Mouse (Mus musculus) limb, embryonic 12.5 days (tissue): ENCODE measurements around the gene Pin1rt1. TPM values are rescaled to one million over a fixed set of nuclear protein-coding genes. Genes with fewer than 3 reads are reported as not detected.

Experiments used
- ATAC-seq: fragments of 200-750 bp; cut with Nextera tagmentation; 2 replicates; pipeline ENCODE4 v1.8.0; 2017; ENCODE audit warnings: low read depth, moderate TSS enrichment; ENCODE audit not compliant: insufficient number of reproducible peaks, insufficient read depth, low FRiP score, low TSS enrichment
- H3K27ac ChIP-seq: fragments of 300-500 bp; sonication (generic); 2 replicates; pipeline ENCODE4 v1.5.1; 2016; ENCODE audit warnings: mild to moderate bottlenecking, moderate library complexity
- H3K27me3 ChIP-seq: fragments of 300-500 bp; sonication (generic); 2 replicates; pipeline ENCODE4 v1.6.1; 2016; ENCODE audit warnings: mild to moderate bottlenecking, moderate library complexity
- H3K36me3 ChIP-seq: fragments of 300-500 bp; sonication (generic); 2 replicates; pipeline ENCODE4 v1.6.1; 2016; ENCODE audit warnings: mild to moderate bottlenecking, moderate library complexity
- H3K4me1 ChIP-seq: fragments of 300-500 bp; sonication (generic); replicated peaks from 2 replicates; pipeline ENCODE4 v1.6.1; 2016
- H3K4me2 ChIP-seq: fragments of 300-500 bp; sonication (generic); 2 replicates; pipeline ENCODE4 v1.6.1; 2016; ENCODE audit warnings: mild to moderate bottlenecking, moderate library complexity
- H3K4me3 ChIP-seq: fragments of 300-500 bp; sonication (generic); replicated peaks from 2 replicates; pipeline ENCODE4 v1.5.1; 2016; ENCODE audit warnings: mild to moderate bottlenecking
- H3K9ac ChIP-seq: fragments of 300-500 bp; sonication (generic); replicated peaks from 2 replicates; pipeline ENCODE4 v1.6.1; 2016; ENCODE audit warnings: mild to moderate bottlenecking, moderate library complexity
- H3K9me3 ChIP-seq: fragments of 300-500 bp; sonication (generic); 2 replicates; pipeline ENCODE4 v1.6.1; 2016; ENCODE audit warnings: mild to moderate bottlenecking, moderate library complexity
- WGBS: fragments of 180-500 bp; shearing (Covaris S2); methylation state at CpG from one replicate; pipeline ENCODE4 v1.1.7; 2016; 5-methylcytosine and 5-hydroxymethylcytosine counted together
- polyA plus RNA-seq: library from polyadenylated mRNA; unstranded; fragments of >200 nt; fragmentation: Nextera tagmentation; extraction: Ambion mirVana; gene quantifications from 2 replicates; pipeline ENCODE4 v1.2.1, GENCODE M21; 2016

Gene Pin1rt1
- polyA plus RNA-seq, 1 experiment from 2014 or later, result not detected

- Histone ChIP-seq H3K9me3 (no peaks in the 10 kb centered on the region), H3K4me1 (no peaks in the 10 kb centered on the region), H3K36me3 (peaks cover 27% of the 10 kb centered on the region), H3K27ac (no peak overlapping the region), H3K9ac (no peak overlapping the region), H3K27me3 (no peaks in the 10 kb centered on the region), H3K4me2 (no peak overlapping the region), H3K4me3 (no peak overlapping the region)
- no peak for ATAC-seq
- WGBS, result 81% methylated on average over 3 of the region's 3 CpGs
Measured at GRCm38 (mm10) chr2:104687261-104687660, 28.9 kb downstream of the Pin1rt1 start.

DNA sequence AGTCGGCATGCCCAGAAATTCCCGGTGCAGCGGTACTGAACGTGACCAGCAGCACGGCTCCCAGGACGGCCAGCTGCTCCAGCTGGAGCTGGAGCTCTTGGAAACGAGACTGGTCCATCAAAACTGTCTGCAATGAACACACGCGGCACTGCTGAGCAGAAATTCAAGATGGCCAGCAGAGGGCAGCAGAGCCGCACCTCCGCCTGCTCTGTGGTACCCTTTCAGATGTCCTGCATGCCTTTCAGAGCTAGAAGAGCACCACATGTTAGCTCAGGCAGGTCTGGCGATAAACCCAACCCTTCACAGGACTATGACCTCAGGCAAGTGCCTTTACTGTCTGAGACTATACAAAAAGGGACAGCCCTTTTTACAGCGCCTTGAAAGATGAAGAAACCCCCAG is 30.8 kb downstream of the Pin1rt1 start:
- ATAC-seq, result peak; percentile 85
- Histone ChIP-seq H3K4me1 (peaks cover under 1% of the 10 kb centered on the region; the same call in 1 of the 2 replicates), H3K4me3 (no peak overlapping the region), H3K9me3 (no peaks in the 10 kb centered on the region), H3K27me3 (no peaks in the 10 kb centered on the region), H3K27ac (no peak overlapping the region), H3K4me2 (no peak overlapping the region), H3K36me3 (peaks cover 43% of the 10 kb centered on the region), H3K9ac (no peak overlapping the region)
- 7% methylated on average over 13 of the region's 13 CpGs for WGBS

DNA sequence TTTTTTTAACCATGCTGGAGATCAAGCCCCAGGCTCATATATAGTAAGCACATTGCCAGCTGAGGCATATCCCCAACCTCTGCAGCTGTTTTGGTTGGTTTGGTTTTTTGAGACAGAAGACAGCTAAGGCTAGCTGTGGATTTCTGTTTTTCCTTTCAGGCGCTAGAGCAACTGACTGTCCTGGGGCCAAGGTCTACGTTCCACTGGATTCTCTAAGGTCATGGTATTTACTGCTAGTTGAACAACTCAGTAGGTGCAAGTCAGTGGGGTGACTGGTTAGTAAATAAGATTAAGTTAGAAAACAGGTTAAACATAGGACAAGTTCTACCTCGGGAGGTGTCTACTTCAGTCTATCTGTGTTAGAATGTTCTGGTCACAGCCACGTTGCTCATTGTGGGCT is 31.4 kb downstream of the Pin1rt1 start:
- WGBS, result 84% methylated on average over 4 of the region's 4 CpGs
- no peak for ATAC-seq

DNA sequence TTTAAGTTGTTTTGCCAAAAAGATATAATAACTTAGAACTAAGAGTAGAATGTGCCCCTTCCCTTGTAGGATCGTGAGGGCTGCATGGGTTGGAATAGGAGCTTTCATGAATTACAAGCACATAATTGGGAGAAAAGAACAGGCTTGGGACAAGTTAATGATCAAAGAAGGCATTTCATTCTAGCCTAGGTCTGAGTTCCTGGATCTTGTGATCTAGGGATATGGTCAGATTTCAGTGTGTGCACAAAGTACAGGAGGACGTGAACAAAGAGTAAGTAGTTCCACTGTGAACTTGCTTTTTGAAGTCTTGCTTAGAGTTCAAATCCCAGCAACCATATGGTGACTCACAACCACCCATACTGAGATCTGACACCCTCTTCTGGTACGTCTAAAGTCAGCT is 38.9 kb downstream of the Pin1rt1 start:
- ATAC-seq, result no peak
- no peaks in the 10 kb centered on the region for H3K9me3 ChIP-seq
- no peak overlapping the region for H3K9ac ChIP-seq
- peaks cover 4% of the 10 kb centered on the region; the same call in 1 of the 2 replicates for H3K4me1 ChIP-seq
- no peak overlapping the region for H3K4me2 ChIP-seq
- peaks cover 26% of the 10 kb centered on the region for H3K36me3 ChIP-seq
- H3K27me3 ChIP-seq, result no peaks in the 10 kb centered on the region
- WGBS, result 75% methylated on average over 3 of the region's 3 CpGs
- H3K4me3 ChIP-seq, result no peak overlapping the region
- H3K27ac ChIP-seq, result no peak overlapping the region

More for the DNA sequence above, 31.4 kb downstream of the Pin1rt1 start:
- Histone ChIP-seq H3K9me3 (no peaks in the 10 kb centered on the region), H3K4me3 (no peak overlapping the region), H3K4me1 (peaks cover 4% of the 10 kb centered on the region; the same call in 1 of the 2 replicates), H3K27ac (no peak overlapping the region), H3K36me3 (peaks cover 43% of the 10 kb centered on the region), H3K27me3 (no peaks in the 10 kb centered on the region), H3K4me2 (no peak overlapping the region), H3K9ac (no peak overlapping the region)

- no peak for ATAC-seq
- no peaks in the 10 kb centered on the region for H3K9me3 ChIP-seq
- no peak overlapping the region for H3K4me2 ChIP-seq
- no peak overlapping the region for H3K9ac ChIP-seq
- no peak overlapping the region for H3K4me3 ChIP-seq
- no peaks in the 10 kb centered on the region for H3K27me3 ChIP-seq
- no peaks in the 10 kb centered on the region for H3K4me1 ChIP-seq
- H3K36me3 ChIP-seq, result peaks cover 10% of the 10 kb centered on the region; the same call in 1 of the 2 replicates
- H3K27ac ChIP-seq, result no peak overlapping the region
Measured at GRCm38 (mm10) chr2:104671724-104672123, 44.5 kb downstream of the Pin1rt1 start.

DNA sequence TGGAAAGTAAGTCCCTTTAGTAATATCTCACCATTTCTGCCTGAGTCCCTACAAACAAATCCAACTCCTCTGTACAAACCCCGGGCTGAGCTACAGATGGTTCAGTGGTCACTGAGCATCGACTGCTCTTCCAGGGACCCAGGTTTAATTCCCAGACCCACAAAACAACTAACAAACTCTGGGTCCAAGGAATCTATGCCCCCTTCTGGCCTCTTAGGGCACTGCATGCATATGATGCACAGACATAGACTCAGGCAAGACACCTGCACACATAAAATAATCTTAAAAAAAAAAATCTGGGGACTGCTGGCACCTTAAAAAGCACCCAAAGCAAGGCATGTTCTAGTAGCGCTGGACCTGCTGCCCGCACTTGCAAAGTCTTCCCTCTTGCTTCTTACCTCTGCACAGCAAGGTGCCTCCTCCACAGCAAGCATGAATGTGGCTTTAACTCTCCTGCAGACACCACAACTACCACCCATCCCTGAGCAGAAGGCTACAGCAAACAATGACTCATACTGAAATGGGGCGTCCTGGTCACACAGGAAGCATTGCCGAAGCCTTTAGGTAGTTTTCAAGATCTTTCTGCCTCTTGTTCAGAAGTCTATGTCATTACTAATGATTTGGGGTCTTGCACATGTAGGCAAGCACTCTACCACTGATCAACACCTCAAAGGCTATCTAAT is 46.9 kb downstream of the Pin1rt1 start:
- Histone ChIP-seq H3K4me1 (no peaks in the 10 kb centered on the region), H3K27me3 (no peaks in the 10 kb centered on the region), H3K9me3 (no peaks in the 10 kb centered on the region), H3K4me2 (no peak overlapping the region), H3K27ac (no peak overlapping the region), H3K4me3 (no peak overlapping the region), H3K36me3 (peaks cover 33% of the 10 kb centered on the region), H3K9ac (no peak overlapping the region)
- WGBS, result 86% methylated on average over 6 of the region's 6 CpGs
- ATAC-seq, result no peak

Other genes with a start within 250 kb of the Pin1rt1 start
- gene Hipk3, start 221.9 kb downstream of the Pin1rt1 start, polyA plus RNA-seq, result 16.2 and 19.0 TPM in 2 replicates
- gene Cstf3, start 125.9 kb downstream of the Pin1rt1 start, polyA plus RNA-seq, result 100 and 107 TPM in 2 replicates
- 77.5 and 79.3 TPM in 2 replicates for gene Tcp11l1, start 4.2 kb downstream of the Pin1rt1 start, polyA plus RNA-seq
- gene Depdc7, start 26.5 kb upstream of the Pin1rt1 start, polyA plus RNA-seq, result 4.0 and 4.5 TPM in 2 replicates
- 10.3 and 12.9 TPM in 2 replicates for gene Qser1, start 100.4 kb upstream of the Pin1rt1 start, polyA plus RNA-seq
- 1.1 and 1.2 TPM in 2 replicates for gene Prrg4, start 133.5 kb upstream of the Pin1rt1 start, polyA plus RNA-seq
- 8.2 and 9.1 TPM in 2 replicates for gene Ccdc73, start 151.4 kb upstream of the Pin1rt1 start, polyA plus RNA-seq